23 mouse cellular contexts compared by ENCODE assay signal in the genomic region with DNA sequence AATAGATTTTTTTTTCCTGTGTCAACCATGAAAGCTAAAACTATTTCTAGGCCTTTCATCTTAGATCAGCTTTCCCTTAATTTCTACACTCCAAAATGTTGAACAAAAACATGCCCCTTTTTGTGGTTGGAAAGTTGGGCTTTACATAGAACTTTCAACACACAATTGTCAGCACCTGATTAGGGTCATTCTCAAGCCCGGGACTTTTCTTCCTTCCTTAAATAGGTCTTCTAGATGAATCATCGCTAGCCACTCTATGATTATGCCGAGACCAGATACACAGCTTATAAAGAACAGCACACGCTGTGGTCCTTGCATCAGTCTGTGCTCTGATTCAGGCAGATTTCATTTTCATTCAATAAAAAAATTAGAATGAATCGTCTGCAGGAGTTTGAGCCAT.
DNase-seq lines count a peak whose midpoint lies in the region; ATAC-seq and TF ChIP-seq lines count a peak whose summit lies in the region.
"Had no signal": no experiment of that assay in that cellular context is flagged by ENCODE, and none has a peak within 500 bp of the region (broad histone marks: within the 10 kb centered on the region; RNA-seq: fewer than 3 reads in every experiment).

No protein-coding gene starts in this region.

- peaks cover 18 to 47% of the 10 kb centered on the region in 2 experiments for H3K4me1 ChIP-seq in CH12.LX (ENCODE audit: control insufficient read depth in 1 of 2, insufficient read depth in 2 of 2)
- no peaks in the 10 kb centered on the region for H3K4me1 ChIP-seq in forebrain, embryonic 16.5 days (replicated peaks; ENCODE audit: control insufficient read depth, insufficient read depth, low read length)
- H3K4me1 ChIP-seq: embryonic facial prominence, embryonic 12.5 days; forebrain, embryonic 13.5 days; hindbrain, embryonic 12.5 days had no signal

- no peak; the same call in 1 of the 2 replicates for TF ChIP-seq POLR2A in CH12.LX (IDR thresholded peaks at IDR 0.05; ENCODE audit: low read depth, low read length)

- H3K79me2 ChIP-seq in CH12.LX (replicated peaks; ENCODE audit: control insufficient read depth, extremely low read depth, insufficient read depth, poor library complexity, severe bottlenecking) = no peaks in the 10 kb centered on the region

- ATAC-seq in megakaryocyte progenitor cell, adult 5-6 weeks (replicated peaks; ENCODE audit: poor library complexity) = 0 out of 2 replicates have a peak, but pooled peaks have one; percentile 10
- ATAC-seq in forebrain, embryonic 16.5 days = no peak
- ATAC-seq: forebrain, embryonic 13.5 days; hindbrain, embryonic 16.5 days; intestine, postnatal 0 days had no signal

- dilution Hi-C loops in CH12.LX (cut with MboI; ENCODE audit: extremely low pct_ligation_motif_present, extremely low pct_unique_long_range_greater_than_20kb, low sequenced_read_pairs) = no loop called here

- WGBS in forebrain, embryonic 16.5 days = 89% methylated on average over 5 of the region's 5 CpGs

- peak overlapping the region; percentile 64; the same call in 1 of the 2 replicates for H3K27ac ChIP-seq in CH12.LX (ENCODE audit: insufficient read depth, low read depth)
- H3K27ac ChIP-seq in forebrain, embryonic 16.5 days (ENCODE audit: low read length) = no peak overlapping the region
- H3K27ac ChIP-seq: embryonic facial prominence, embryonic 12.5 days; forebrain, embryonic 13.5 days; gastrocnemius, adult 2 months; hindbrain, embryonic 12.5 days had no signal

- in situ Hi-C loops in CH12.LX (cut with MboI; ENCODE audit: low pct_ligation_motif_present, low pct_unique_long_range_greater_than_20kb, low sequenced_read_pairs) = no loop called here

- TF ChIP-seq CTCF in CH12.LX (conservative IDR thresholded peaks at IDR 0.05 in 1 of 2, IDR thresholded peaks at IDR 0.05 in 1 of 2; ENCODE audit: low read depth in 2 of 2, low read length in 2 of 2) = no peak

- peak; percentile 37 for DNase-seq in heart, adult 11 months
- DNase-seq in heart, postnatal 25 days (ENCODE audit: low spot score) = no peak
- peak; percentile 89 for DNase-seq in CH12.LX (ENCODE audit: extremely low read depth)
- peak; percentile 17 for DNase-seq in brain, adult 2 months (ENCODE audit: low read depth, low spot score)
- DNase-seq in T-cell, adult 2 months (ENCODE audit: low spot score) = no peak
- no peak for DNase-seq in adrenal gland, adult 18-20 months (ENCODE audit: low spot score in 2 of 2)
- DNase-seq: adrenal gland, adult 2 months; adrenal gland, postnatal 25 days; cerebellum, adult 11 months; cerebellum, adult 9-10 months; cerebellum, postnatal 25 days; gastrocnemius, adult 2 months; gastrocnemius, postnatal 25 days; heart, adult 2 months; heart, postnatal 4 days had no signal

- no peak for TF ChIP-seq RAD21 in CH12.LX (IDR thresholded peaks at IDR 0.05; ENCODE audit: low read depth, low read length)

- intact Hi-C loops in heart, postnatal 25 days (cut with DNase I) = loop anchor here (5.0 kb wide), 1 partner anchor 131 kb away; the partner anchor contains the start of gene Atp2b1

- peak overlapping the region; percentile 50; the same call in 1 of the 2 replicates for H3K9ac ChIP-seq in CH12.LX (ENCODE audit: insufficient read depth, low read depth)
- H3K9ac ChIP-seq in forebrain, embryonic 16.5 days (replicated peaks; ENCODE audit: low read depth, low read length) = no peak overlapping the region
- H3K9ac ChIP-seq: embryonic facial prominence, embryonic 12.5 days; forebrain, embryonic 13.5 days; heart, embryonic 12.5 days; hindbrain, embryonic 12.5 days had no signal

- H3K4me3 ChIP-seq in CH12.LX (replicated peaks in 1 of 3; ENCODE audit: low read depth in 2 of 3, low read length in 2 of 3, poor library complexity in 1 of 3) = peak overlapping the region in 2 of 3 experiments; percentile 36 to 39
- H3K4me3 ChIP-seq in forebrain, embryonic 16.5 days (replicated peaks; ENCODE audit: low read length) = no peak overlapping the region
- H3K4me3 ChIP-seq: embryonic facial prominence, embryonic 12.5 days; forebrain, embryonic 13.5 days; gastrocnemius, adult 2 months; heart, adult 2 months; heart, embryonic 12.5 days; hindbrain, embryonic 12.5 days had no signal

- H3K27me3 ChIP-seq in CH12.LX (replicated peaks) = no peaks in the 10 kb centered on the region
- no peaks in the 10 kb centered on the region for H3K27me3 ChIP-seq in forebrain, embryonic 16.5 days (replicated peaks; ENCODE audit: control insufficient read depth, insufficient read depth, low read length)
- H3K27me3 ChIP-seq: embryonic facial prominence, embryonic 12.5 days; forebrain, embryonic 13.5 days; heart, embryonic 12.5 days; hindbrain, embryonic 12.5 days had no signal

- no peaks in the 10 kb centered on the region for H3K36me3 ChIP-seq in CH12.LX (replicated peaks in 1 of 2; ENCODE audit: control insufficient read depth in 1 of 2, insufficient read depth in 1 of 2, low read length in 1 of 2)
- H3K36me3 ChIP-seq in forebrain, embryonic 16.5 days (ENCODE audit: control insufficient read depth, insufficient read depth) = no peaks in the 10 kb centered on the region
- H3K36me3 ChIP-seq: embryonic facial prominence, embryonic 12.5 days; heart, embryonic 12.5 days; hindbrain, embryonic 12.5 days had no signal

- peak; percentile 96 for TF ChIP-seq EP300 in CH12.LX (IDR thresholded peaks at IDR 0.05; ENCODE audit: low read length)

- no peaks in the 10 kb centered on the region for H3K9me3 ChIP-seq in CH12.LX (replicated peaks; ENCODE audit: low read length)
- no peaks in the 10 kb centered on the region for H3K9me3 ChIP-seq in forebrain, embryonic 16.5 days (ENCODE audit: control insufficient read depth, low read length)
- H3K9me3 ChIP-seq: embryonic facial prominence, embryonic 12.5 days; forebrain, embryonic 13.5 days; heart, embryonic 12.5 days; hindbrain, embryonic 12.5 days had no signal

- peak overlapping the region; percentile 90 for H3K4me2 ChIP-seq in CH12.LX (ENCODE audit: insufficient read depth, low read depth, poor library complexity, severe bottlenecking)
- no peak overlapping the region for H3K4me2 ChIP-seq in forebrain, embryonic 16.5 days (ENCODE audit: low read length)
- H3K4me2 ChIP-seq: embryonic facial prominence, embryonic 12.5 days; forebrain, embryonic 13.5 days; heart, embryonic 12.5 days; hindbrain, embryonic 12.5 days had no signal

TF ChIP-seq in CH12.LX, 34 proteins besides CTCF, POLR2A, EP300 and RAD21 (continues in another document):
- TF ChIP-seq ETS1 (conservative IDR thresholded peaks at IDR 0.05; ENCODE audit: low read depth, low read length) (peak; percentile 98), TBP (conservative IDR thresholded peaks at IDR 0.05; ENCODE audit: low read depth, low read length) (peak; percentile 86), JUND (conservative IDR thresholded peaks at IDR 0.05; ENCODE audit: low read depth, low read length) (peak; percentile 58; the same call in 1 of the 2 replicates), ZC3H11A (IDR thresholded peaks at IDR 0.05; ENCODE audit: low read depth, low read length) (no peak), PAX5 (IDR thresholded peaks at IDR 0.05; ENCODE audit: low read length) (no peak), GABPA (IDR thresholded peaks at IDR 0.05; ENCODE audit: insufficient replicate concordance, low read depth, low read length) (no peak), CHD1 (IDR thresholded peaks at IDR 0.05; ENCODE audit: low read depth, low read length) (no peak), UBTF (IDR thresholded peaks at IDR 0.05; ENCODE audit: low read depth, low read length) (no peak), E2F4 (IDR thresholded peaks at IDR 0.05; ENCODE audit: insufficient replicate concordance, low read depth, low read length) (no peak), CHD2 (IDR thresholded peaks at IDR 0.05; ENCODE audit: low read length) (peak; percentile 69), TCF12 (IDR thresholded peaks at IDR 0.05; ENCODE audit: low read depth, low read length) (peak; percentile 87), SIN3A (IDR thresholded peaks at IDR 0.05; ENCODE audit: low read length) (peak; percentile 64; the same call in 1 of the 2 replicates), NRF1 (IDR thresholded peaks at IDR 0.05; ENCODE audit: low read depth, low read length) (no peak), MXI1 (IDR thresholded peaks at IDR 0.05; ENCODE audit: low read depth, low read length) (no peak; the same call in 1 of the 2 replicates), MYC (IDR thresholded peaks at IDR 0.05; ENCODE audit: low read depth, low read length) (peak; percentile 63; the same call in 1 of the 2 replicates), MAFK (IDR thresholded peaks at IDR 0.05; ENCODE audit: insufficient replicate concordance, low read length) (peak; percentile 77), HCFC1 (IDR thresholded peaks at IDR 0.05; ENCODE audit: low read depth, low read length) (no peak), POLR2AphosphoS2 (IDR thresholded peaks at IDR 0.05; ENCODE audit: low read depth, low read length) (no peak), ZMIZ1 (IDR thresholded peaks at IDR 0.05; ENCODE audit: low read depth, low read length) (no peak; the same call in 1 of the 2 replicates), ELF1 (IDR thresholded peaks at IDR 0.05; ENCODE audit: low read depth, low read length) (0 out of 2 replicates have a peak, but pooled peaks have one; percentile 29), SMC3 (IDR thresholded peaks at IDR 0.05; ENCODE audit: low read depth, low read length) (peak; percentile 20), MAZ (IDR thresholded peaks at IDR 0.05; ENCODE audit: low read depth, low read length) (peak; percentile 76; the same call in 1 of the 2 replicates), MAX (IDR thresholded peaks at IDR 0.05; ENCODE audit: low read length) (peak; percentile 37; the same call in 1 of the 2 replicates), IRF4 (IDR thresholded peaks at IDR 0.05; ENCODE audit: low read depth, low read length) (peak; percentile 89), NELFE (IDR thresholded peaks at IDR 0.05; ENCODE audit: low read depth, low read length) (no peak), USF1 (IDR thresholded peaks at IDR 0.05; ENCODE audit: low read depth, low read length) (no peak), JUN (IDR thresholded peaks at IDR 0.05; ENCODE audit: insufficient read depth, low read depth, low read length) (peak; percentile 76), BHLHE40 (IDR thresholded peaks at IDR 0.05; ENCODE audit: low read depth, low read length) (peak; percentile 96), KAT2A (IDR thresholded peaks at IDR 0.05; ENCODE audit: insufficient replicate concordance, low read length) (0 out of 2 replicates have a peak, but pooled peaks have one; percentile 41), ZNF384 (IDR thresholded peaks at IDR 0.05; ENCODE audit: low read depth, low read length) (no peak; the same call in 1 of the 2 replicates), USF2 (conservative IDR thresholded peaks at IDR 0.05; ENCODE audit: low read depth, low read length) (no peak), ZKSCAN1 (IDR thresholded peaks at IDR 0.05; ENCODE audit: borderline replicate concordance, low read depth, low read length) (no peak), MEF2A (IDR thresholded peaks at IDR 0.05; ENCODE audit: borderline replicate concordance, low read depth, low read length) (peak; percentile 99)

Comparison
In these comparisons a context has a peak if more than half of its experiments do, and no peak if none do; other contexts are left out.
1. DNase-seq: peak in heart, adult 11 months (single experiment), CH12.LX (single experiment) and brain, adult 2 months (single experiment); none in heart, postnatal 25 days (single experiment), T-cell, adult 2 months (single experiment) and adrenal gland, adult 18-20 months (0 of 2).